Mouse (Mus musculus) retina, postnatal 7 days (tissue): Measurements from ENCODE around the gene Orm2.

Experiments
- DNase-seq: peaks from one replicate; pipeline ENCODE4 v3.0.0-alpha.2; 2012; ENCODE audit warnings: low read depth, low spot score

Orm2 gene

GRCm38 (mm10) chr4:63377483-63377882, 15.2 kb downstream of the Orm2 start:
- no peak for DNase-seq

- DNase-seq, result no peak
Measured at GRCm38 (mm10) chr4:63382676-63383369, 20.6 kb downstream of the Orm2 start.

DNA sequence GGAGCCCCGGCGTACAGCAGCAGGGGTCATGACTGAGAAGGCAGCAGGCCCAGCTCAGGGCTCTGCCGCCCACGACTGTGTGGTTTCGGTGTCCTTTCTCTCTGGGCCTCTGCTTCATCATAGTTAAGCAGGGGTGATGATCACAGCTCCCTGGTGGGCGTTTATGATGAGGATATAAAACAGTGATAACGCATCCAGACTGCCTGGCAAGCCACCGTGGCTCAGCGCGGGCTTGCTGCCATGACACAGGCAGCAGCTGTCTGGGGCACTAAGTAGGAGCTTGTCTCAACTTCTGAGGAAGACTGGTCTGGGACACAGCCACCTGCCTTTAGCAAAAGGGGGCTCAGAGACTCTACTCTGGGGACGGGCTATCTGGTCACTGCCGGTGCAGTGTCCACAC, 21.2 kb downstream of the Orm2 start:
- no peak for DNase-seq

- no peak for DNase-seq
Measured at GRCm38 (mm10) chr4:63384262-63384661, 22.0 kb downstream of the Orm2 start.

- no peak for DNase-seq
Measured at GRCm38 (mm10) chr4:63385253-63385652, 23.0 kb downstream of the Orm2 start.

GRCm38 (mm10) chr4:63385784-63386183, 23.5 kb downstream of the Orm2 start:
- no peak for DNase-seq

- DNase-seq, result no peak
Measured at GRCm38 (mm10) chr4:63388029-63388428, 25.8 kb downstream of the Orm2 start.

- DNase-seq, result peak; percentile 93
Measured at GRCm38 (mm10) chr4:63389121-63389886, 27.1 kb downstream of the Orm2 start.

GRCm38 (mm10) chr4:63389887-63390528, 27.8 kb downstream of the Orm2 start:
- DNase-seq, result no peak

DNA sequence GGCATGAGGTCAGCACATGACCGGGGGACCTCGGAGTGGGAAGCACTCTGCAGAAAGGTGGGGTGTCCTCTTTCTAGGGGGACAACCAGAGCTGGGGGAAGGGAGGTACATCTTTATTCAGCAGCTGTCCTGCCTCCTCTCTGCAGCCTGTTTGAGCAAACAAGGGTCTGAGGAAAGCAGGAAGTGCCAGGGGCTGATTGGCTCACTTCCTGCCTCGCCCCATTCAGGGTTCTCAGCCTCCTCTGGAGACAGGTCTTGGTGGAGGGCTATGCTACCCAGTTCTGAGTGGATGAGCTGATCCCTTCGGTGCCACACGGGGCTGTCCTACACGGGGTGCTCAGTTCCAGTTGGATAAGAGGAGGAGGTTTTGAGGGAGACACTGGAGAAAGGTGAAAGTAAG, 29.1 kb downstream of the Orm2 start:
- DNase-seq, result no peak

DNA sequence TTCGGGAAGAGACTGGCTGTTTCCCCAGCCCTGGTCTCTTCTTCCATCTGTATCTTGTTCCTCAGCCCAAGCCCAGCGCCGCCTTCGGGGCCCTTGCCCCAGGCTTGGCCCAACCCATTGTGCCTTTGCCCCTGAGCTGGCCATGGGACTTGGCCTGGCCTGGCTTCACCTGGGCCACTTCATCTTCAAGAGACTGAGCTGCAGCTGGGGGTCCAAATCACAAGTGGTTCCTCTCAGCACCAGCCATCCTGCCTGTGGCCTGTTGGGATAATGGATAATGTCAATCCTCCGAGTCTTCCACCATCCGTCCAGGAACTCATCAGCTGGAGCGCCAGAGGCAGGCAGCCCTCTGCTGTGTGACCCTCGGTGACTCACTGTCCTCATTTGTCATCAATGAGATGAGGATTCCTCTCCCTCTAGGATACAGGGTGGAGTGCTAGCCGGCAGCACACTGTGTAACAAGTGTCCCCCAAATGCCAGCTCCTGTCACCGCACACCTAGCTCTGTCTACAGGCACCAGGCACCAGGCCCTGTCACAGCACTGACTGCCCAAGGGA, 35.8 kb downstream of the Orm2 start:
- DNase-seq, result no peak

GRCm38 (mm10) chr4:63398854-63399609, 36.8 kb downstream of the Orm2 start:
- no peak for DNase-seq

GRCm38 (mm10) chr4:63399691-63400270, 37.5 kb downstream of the Orm2 start:
- DNase-seq, result no peak

DNA sequence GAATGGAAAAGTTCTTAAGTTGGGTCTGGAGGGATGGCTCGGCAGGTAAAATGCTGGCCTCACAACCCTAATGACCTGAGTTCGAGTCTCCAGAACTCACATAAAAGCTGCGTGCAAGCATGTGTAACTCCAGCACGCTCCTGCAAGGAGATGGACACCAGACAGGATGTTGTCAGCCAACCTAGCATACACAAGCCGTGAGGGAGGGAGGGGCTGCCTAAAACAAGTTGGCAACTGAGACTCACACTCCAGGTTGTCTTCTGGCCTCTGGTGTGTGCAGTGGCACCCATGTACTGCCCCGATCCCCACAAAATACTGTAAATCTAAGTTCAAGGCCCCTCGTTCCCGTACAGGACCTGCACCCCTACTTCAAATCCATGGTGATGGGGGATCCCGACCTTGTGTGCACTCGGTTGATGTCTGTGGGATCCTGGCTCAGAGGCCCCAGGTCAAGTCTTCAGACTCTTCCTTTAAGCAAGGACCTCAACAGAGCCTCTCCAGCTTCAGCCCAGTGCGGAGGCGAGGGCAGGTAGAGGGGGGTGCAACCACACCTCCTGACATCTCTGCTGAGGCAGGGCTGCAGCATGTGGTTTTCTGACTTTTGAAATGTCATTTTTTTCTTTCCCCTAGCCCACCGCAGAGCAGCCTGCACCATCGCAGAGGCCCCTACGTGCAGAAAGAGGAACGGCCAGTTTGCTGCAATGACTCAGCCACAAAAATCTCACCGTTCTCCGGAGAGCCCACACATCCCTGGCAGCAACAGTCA, 38.5 kb downstream of the Orm2 start:
- DNase-seq, result no peak

DNA sequence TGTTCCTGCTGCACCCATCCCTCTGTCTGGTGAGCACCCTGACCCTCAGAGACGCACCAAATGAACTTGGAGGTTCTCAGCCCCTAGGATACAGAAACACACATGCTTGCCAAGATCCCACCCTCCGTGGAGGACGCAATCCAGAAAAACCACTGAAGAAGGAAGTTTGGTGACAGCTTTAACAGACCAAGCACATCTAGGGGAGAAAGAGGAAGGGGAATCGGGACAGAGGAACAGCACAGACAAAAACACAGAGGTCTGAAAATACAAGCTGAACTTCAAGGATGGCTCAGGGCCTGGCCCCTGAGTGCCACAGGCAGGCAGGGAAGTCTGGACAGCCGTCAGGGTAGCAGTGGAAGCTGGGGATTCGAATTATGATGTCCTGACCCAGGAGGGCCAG, 39.4 kb downstream of the Orm2 start:
- DNase-seq, result no peak

GRCm38 (mm10) chr4:63402056-63402455, 39.8 kb downstream of the Orm2 start:
- no peak for DNase-seq

DNA sequence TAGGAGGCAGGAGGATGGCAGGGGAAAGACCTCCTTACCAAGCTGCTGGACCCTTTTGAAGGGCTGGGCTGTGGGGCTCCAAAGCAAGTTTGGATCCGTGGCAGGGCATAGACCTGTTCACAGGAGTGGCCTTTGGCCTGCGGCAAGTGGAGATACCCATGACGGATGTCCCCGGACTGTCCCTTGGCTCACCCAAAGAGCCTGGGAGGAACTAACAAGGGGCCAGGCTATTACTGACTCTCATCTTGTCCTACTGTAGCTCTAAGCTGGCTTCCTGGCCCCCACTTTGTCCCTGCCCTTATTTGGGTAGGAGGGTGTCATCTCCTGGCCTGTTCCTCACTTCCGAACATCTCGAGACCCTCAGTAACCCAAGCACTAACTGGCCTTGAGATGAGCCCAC, 40.3 kb downstream of the Orm2 start:
- DNase-seq, result no peak

- DNase-seq, result no peak
Measured at GRCm38 (mm10) chr4:63403040-63403959, 41.1 kb downstream of the Orm2 start, which contains the start of gene Akna. Akna (minus strand) TSS chr4:63403354.

DNA sequence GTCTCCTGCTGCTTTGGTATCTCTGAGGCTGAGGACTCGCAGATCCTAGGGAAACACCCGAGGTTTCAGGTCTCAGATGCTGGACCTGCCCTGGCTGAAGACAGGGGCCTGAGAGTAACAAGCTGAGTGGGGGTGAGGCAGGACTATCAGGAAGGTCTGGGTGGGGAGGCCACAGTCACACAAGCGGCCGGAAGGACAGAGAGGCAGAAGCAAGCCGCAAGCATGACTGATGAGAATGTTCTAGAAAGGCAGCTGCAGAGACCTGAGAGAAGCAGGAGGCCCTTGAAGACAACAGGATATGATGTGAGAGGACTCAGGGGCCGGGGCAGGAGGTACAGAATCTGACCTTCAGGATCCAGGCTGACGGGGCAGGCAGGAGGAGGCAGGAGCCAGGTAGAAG, 42.0 kb downstream of the Orm2 start:
- DNase-seq, result no peak
